Mouse (Mus musculus) neural tube, embryonic 12.5 days (tissue): ENCODE measurements at regions not wholly inside any gene's neighbourhood (a gene's known extent, or its start where the extent isn't known, plus 50 kb on each side); places are given as distances from the start of the nearest gene placed in this dataset.

ENCODE experiments used
- ATAC-seq: fragments of 200-750 bp; cut with Nextera tagmentation; 2 replicates; pipeline ENCODE4 v1.8.0; 2017; ENCODE audit warnings: low read depth, mild to moderate bottlenecking, moderate TSS enrichment, moderate library complexity; ENCODE audit not compliant: low FRiP score
- H3K27ac ChIP-seq: fragments of 300-500 bp; sonication (generic); 2 replicates; pipeline ENCODE4 v1.5.1; 2016
- H3K27me3 ChIP-seq: fragments of 300-500 bp; sonication (generic); replicated peaks from 2 replicates; pipeline ENCODE4 v1.6.1; 2016; ENCODE audit warnings: mild to moderate bottlenecking
- H3K36me3 ChIP-seq: fragments of 300-500 bp; sonication (generic); 2 replicates; pipeline ENCODE4 v1.6.1; 2016; ENCODE audit warnings: mild to moderate bottlenecking
- H3K4me1 ChIP-seq: fragments of 300-500 bp; sonication (generic); 2 replicates; pipeline ENCODE4 v1.6.1; 2016
- H3K4me2 ChIP-seq: fragments of 300-500 bp; sonication (generic); replicated peaks from 2 replicates; pipeline ENCODE4 v1.6.1; 2016; ENCODE audit warnings: mild to moderate bottlenecking
- H3K4me3 ChIP-seq: fragments of 300-500 bp; sonication (generic); 2 replicates; pipeline ENCODE4 v1.5.1; 2016
- H3K9ac ChIP-seq: fragments of 300-500 bp; sonication (generic); 2 replicates; pipeline ENCODE4 v1.6.1; 2016; ENCODE audit warnings: mild to moderate bottlenecking
- H3K9me3 ChIP-seq: fragments of 300-500 bp; sonication (generic); 2 replicates; pipeline ENCODE4 v1.6.1; 2016; ENCODE audit warnings: mild to moderate bottlenecking
- WGBS: fragments of 180-500 bp; shearing (Covaris S2); methylation state at CpG from one replicate; pipeline ENCODE4 v1.1.7; 2016; 5-methylcytosine and 5-hydroxymethylcytosine counted together

- H3K36me3 ChIP-seq: no peaks in the 10 kb centered on the region
These were observed 1291.0 kb downstream of the Defb40 start for GRCm38 (mm10) chr8:17687084-17687483.

GRCm38 (mm10) chr8:17664371-17665141 is 1313.5 kb downstream of the Defb40 start:
- Histone ChIP-seq H3K4me1 (no peaks in the 10 kb centered on the region), H3K9me3 (no peaks in the 10 kb centered on the region), H3K27me3 (no peaks in the 10 kb centered on the region), H3K4me3 (no peak overlapping the region), H3K27ac (peak overlapping the region; percentile 42; the same call in 1 of the 2 replicates), H3K9ac (no peak overlapping the region), H3K36me3 (no peaks in the 10 kb centered on the region), H3K4me2 (no peak overlapping the region)
- ATAC-seq: peak; percentile 94
- WGBS: 25% methylated on average over 6 of the region's 6 CpGs

More at GRCm38 (mm10) chr8:17687084-17687483, 1291.0 kb downstream of the Defb40 start:
- Histone ChIP-seq H3K27ac (no peak overlapping the region), H3K9me3 (no peaks in the 10 kb centered on the region), H3K9ac (no peak overlapping the region), H3K4me1 (no peaks in the 10 kb centered on the region), H3K4me3 (no peak overlapping the region), H3K27me3 (no peaks in the 10 kb centered on the region), H3K4me2 (no peak overlapping the region)
- ATAC-seq: no peak
- 92% methylated on average over 3 of the region's 3 CpGs for WGBS

GRCm38 (mm10) chr8:17659753-17660361 is 1318.2 kb downstream of the Defb40 start:
- Histone ChIP-seq H3K27ac (no peak overlapping the region), H3K36me3 (no peaks in the 10 kb centered on the region), H3K27me3 (no peaks in the 10 kb centered on the region), H3K4me3 (no peak overlapping the region), H3K4me1 (no peaks in the 10 kb centered on the region), H3K9ac (no peak overlapping the region), H3K9me3 (no peaks in the 10 kb centered on the region), H3K4me2 (no peak overlapping the region)
- no peak for ATAC-seq
- WGBS: 78% methylated on average over 6 of the region's 6 CpGs

GRCm38 (mm10) chr8:17653786-17654185 is 1324.3 kb downstream of the Defb40 start:
- H3K4me3 ChIP-seq: no peak overlapping the region
- no peak overlapping the region for H3K27ac ChIP-seq
- no peak overlapping the region for H3K9ac ChIP-seq
- H3K4me1 ChIP-seq: no peaks in the 10 kb centered on the region
- no peak overlapping the region for H3K4me2 ChIP-seq
- ATAC-seq: no peak
- H3K9me3 ChIP-seq: no peaks in the 10 kb centered on the region
- H3K27me3 ChIP-seq: no peaks in the 10 kb centered on the region
- 17% methylated on average over 2 of the region's 2 CpGs for WGBS
- no peaks in the 10 kb centered on the region for H3K36me3 ChIP-seq

- Histone ChIP-seq H3K4me3 (no peak overlapping the region), H3K9me3 (no peaks in the 10 kb centered on the region), H3K27me3 (no peaks in the 10 kb centered on the region), H3K36me3 (no peaks in the 10 kb centered on the region), H3K4me2 (no peak overlapping the region), H3K9ac (no peak overlapping the region), H3K4me1 (no peaks in the 10 kb centered on the region), H3K27ac (no peak overlapping the region)
- no peak for ATAC-seq
These were observed 1330.5 kb downstream of the Defb40 start for GRCm38 (mm10) chr8:17647559-17647958.

- H3K4me1 ChIP-seq: no peaks in the 10 kb centered on the region
- H3K9ac ChIP-seq: no peak overlapping the region
- WGBS: 52% methylated on average over 1 of the region's 1 CpGs
- no peaks in the 10 kb centered on the region for H3K27me3 ChIP-seq
- H3K36me3 ChIP-seq: no peaks in the 10 kb centered on the region
- ATAC-seq: no peak
- H3K4me2 ChIP-seq: no peak overlapping the region
- H3K27ac ChIP-seq: no peak overlapping the region
- H3K4me3 ChIP-seq: no peak overlapping the region
- H3K9me3 ChIP-seq: no peaks in the 10 kb centered on the region
These were observed 1356.9 kb downstream of the Defb40 start for GRCm38 (mm10) chr8:17621109-17621508.

GRCm38 (mm10) chr8:17618846-17619245 is 1359.2 kb downstream of the Defb40 start:
- Histone ChIP-seq H3K27ac (no peak overlapping the region), H3K27me3 (no peaks in the 10 kb centered on the region), H3K4me3 (no peak overlapping the region), H3K9ac (no peak overlapping the region), H3K9me3 (no peaks in the 10 kb centered on the region), H3K4me2 (no peak overlapping the region), H3K4me1 (no peaks in the 10 kb centered on the region), H3K36me3 (no peaks in the 10 kb centered on the region)
- no peak for ATAC-seq

GRCm38 (mm10) chr8:17618147-17618546 is 1359.9 kb downstream of the Defb40 start:
- ATAC-seq: no peak

GRCm38 (mm10) chr8:17602861-17603260 is 1375.2 kb downstream of the Defb40 start:
- no peaks in the 10 kb centered on the region for H3K27me3 ChIP-seq
- H3K9ac ChIP-seq: no peak overlapping the region
- H3K9me3 ChIP-seq: no peaks in the 10 kb centered on the region
- 58% methylated on average over 1 of the region's 1 CpGs for WGBS
- no peaks in the 10 kb centered on the region for H3K36me3 ChIP-seq
- no peak overlapping the region for H3K27ac ChIP-seq
- H3K4me2 ChIP-seq: no peak overlapping the region
- no peak for ATAC-seq
- H3K4me1 ChIP-seq: no peaks in the 10 kb centered on the region
- no peak overlapping the region for H3K4me3 ChIP-seq

More at GRCm38 (mm10) chr8:17618147-17618546, 1359.9 kb downstream of the Defb40 start:
- no peak overlapping the region for H3K27ac ChIP-seq
- no peaks in the 10 kb centered on the region for H3K4me1 ChIP-seq
- no peaks in the 10 kb centered on the region for H3K27me3 ChIP-seq
- no peak overlapping the region for H3K4me2 ChIP-seq
- no peak overlapping the region for H3K9ac ChIP-seq
- no peak overlapping the region for H3K4me3 ChIP-seq
- no peaks in the 10 kb centered on the region for H3K9me3 ChIP-seq
- H3K36me3 ChIP-seq: no peaks in the 10 kb centered on the region

- Histone ChIP-seq H3K27me3 (no peaks in the 10 kb centered on the region), H3K4me3 (no peak overlapping the region), H3K4me2 (no peak overlapping the region), H3K36me3 (no peaks in the 10 kb centered on the region), H3K9ac (no peak overlapping the region), H3K4me1 (no peaks in the 10 kb centered on the region), H3K27ac (no peak overlapping the region), H3K9me3 (no peaks in the 10 kb centered on the region)
- ATAC-seq: no peak
- WGBS: 81% methylated on average over 4 of the region's 4 CpGs
These were observed 1379.3 kb downstream of the Defb40 start for GRCm38 (mm10) chr8:17598736-17599135.

GRCm38 (mm10) chr8:17596559-17596958 is 1381.5 kb downstream of the Defb40 start:
- Histone ChIP-seq H3K27ac (no peak overlapping the region), H3K9ac (no peak overlapping the region), H3K36me3 (no peaks in the 10 kb centered on the region), H3K9me3 (no peaks in the 10 kb centered on the region), H3K27me3 (no peaks in the 10 kb centered on the region), H3K4me1 (no peaks in the 10 kb centered on the region), H3K4me3 (no peak overlapping the region), H3K4me2 (no peak overlapping the region)
- ATAC-seq: no peak

- Histone ChIP-seq H3K4me3 (no peak overlapping the region), H3K9ac (no peak overlapping the region), H3K27me3 (no peaks in the 10 kb centered on the region), H3K36me3 (no peaks in the 10 kb centered on the region), H3K4me1 (no peaks in the 10 kb centered on the region), H3K4me2 (no peak overlapping the region), H3K27ac (no peak overlapping the region), H3K9me3 (no peaks in the 10 kb centered on the region)
- 59% methylated on average over 1 of the region's 1 CpGs for WGBS
- ATAC-seq: no peak
These were observed 1383.4 kb downstream of the Defb40 start for GRCm38 (mm10) chr8:17594607-17595006.

GRCm38 (mm10) chr8:17590135-17590534 is 1387.9 kb downstream of the Defb40 start:
- Histone ChIP-seq H3K9ac (no peak overlapping the region), H3K36me3 (no peaks in the 10 kb centered on the region), H3K4me1 (no peaks in the 10 kb centered on the region), H3K27ac (no peak overlapping the region), H3K27me3 (no peaks in the 10 kb centered on the region), H3K4me3 (no peak overlapping the region), H3K4me2 (no peak overlapping the region), H3K9me3 (no peaks in the 10 kb centered on the region)
- ATAC-seq: no peak
- WGBS: 60% methylated on average over 3 of the region's 3 CpGs
